Mouse (Mus musculus): ENCODE measurements around the gene Ccl17.
"Not testable (repeated sequence)": the region's sequence is repeated elsewhere in the genome, so short reads cannot be mapped to it uniquely, and the experiment has no call there.

Gene Ccl17

GRCm38 (mm10) chr8:94828284-94828683 is 18.0 kb downstream of the Ccl17 start:
- DNase-seq = no peak

DNA sequence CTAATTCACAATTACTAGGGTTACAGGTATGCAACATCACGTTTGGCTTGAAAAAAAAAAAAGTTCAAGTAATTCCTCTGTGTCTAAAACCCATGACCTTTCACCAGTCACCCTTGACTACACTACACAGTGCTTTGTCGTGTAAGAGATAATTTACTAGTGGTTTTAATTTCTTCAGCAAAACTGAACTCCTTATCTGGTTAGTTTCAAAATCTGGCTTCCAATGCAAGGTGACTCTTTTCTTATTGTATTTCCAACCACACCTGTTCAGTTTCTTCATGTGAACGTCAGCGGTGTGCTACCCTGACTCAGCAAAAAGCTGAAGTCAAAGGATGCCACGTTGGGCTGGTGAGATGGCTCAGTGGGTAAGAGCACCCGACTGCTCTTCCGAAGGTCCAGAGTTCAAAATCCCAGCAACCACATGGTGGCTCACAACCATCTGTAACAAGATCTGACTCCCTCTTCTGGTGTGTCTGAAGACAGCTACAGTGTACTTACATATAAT is 23.7 kb downstream of the Ccl17 start:
- not testable (repeated sequence) for DNase-seq

DNA sequence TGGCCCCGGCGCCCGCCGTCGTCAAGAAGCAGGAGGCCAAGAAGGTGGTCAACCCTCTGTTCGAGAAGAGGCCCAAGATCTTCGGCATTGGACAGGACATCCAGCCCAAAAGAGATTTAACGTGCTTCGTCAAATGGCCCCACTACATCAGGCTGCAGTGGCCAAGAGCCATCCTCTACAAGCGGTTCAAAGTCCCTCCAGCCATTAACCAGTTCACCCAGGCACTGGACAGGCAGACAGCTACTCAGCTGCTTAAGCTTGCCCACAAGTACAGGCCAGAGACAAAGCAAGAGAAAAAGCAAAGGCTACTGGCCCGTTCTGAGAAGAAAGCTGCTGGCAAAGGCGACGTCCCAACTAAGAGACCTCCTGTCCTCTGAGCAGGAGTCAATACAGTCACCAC is 25.5 kb downstream of the Ccl17 start:
- DNase-seq = not testable (repeated sequence)

DNA sequence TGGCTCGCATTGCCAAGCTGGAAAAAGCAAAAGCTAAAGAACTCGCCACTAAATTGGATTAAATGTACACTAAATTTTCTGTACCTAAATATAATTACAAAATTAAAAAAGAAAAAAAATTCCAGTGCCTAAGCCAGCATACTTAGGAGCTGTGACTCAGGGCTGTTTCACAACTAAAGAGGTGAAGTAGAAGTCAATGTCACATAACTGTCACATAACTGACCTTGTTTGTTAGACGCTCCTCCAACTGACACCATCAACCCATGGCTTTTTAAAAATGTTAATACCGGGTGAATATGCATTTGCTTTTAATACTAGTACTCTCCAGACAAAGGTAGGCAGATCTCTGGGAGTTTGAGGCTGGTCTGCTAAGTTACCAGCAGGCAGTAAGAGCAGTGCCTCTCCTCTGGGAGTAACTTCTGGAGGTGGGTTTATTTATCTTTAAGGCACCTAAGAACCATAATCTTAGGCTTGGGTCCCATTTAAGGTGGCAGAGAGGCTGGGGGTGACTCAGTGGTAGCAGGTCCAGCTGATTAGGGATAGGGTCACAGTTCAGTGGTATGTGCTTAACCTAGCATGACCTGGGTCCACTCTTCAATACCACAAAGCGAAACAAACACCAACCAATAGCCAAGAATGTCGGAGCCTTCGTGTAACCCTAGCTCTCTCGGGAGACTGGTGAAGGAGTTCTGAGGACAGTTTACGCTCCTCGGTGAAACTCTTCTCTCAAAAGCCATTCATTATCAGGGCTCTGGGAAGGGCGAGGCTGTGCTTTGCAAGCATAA is 26.4 kb downstream of the Ccl17 start:
- DNase-seq = no peak

- DNase-seq = peak; percentile 97
Observed at GRCm38 (mm10) chr8:94837662-94838574, 27.7 kb downstream of the Ccl17 start, which contains the start of the genes Coq9 and Ciapin1. Gene Coq9 (plus strand): TSS chr8:94838321. Gene Ciapin1 (minus strand): TSS chr8:94838358.

- peak; percentile 77 for DNase-seq
Observed at GRCm38 (mm10) chr8:94838600-94838999, 28.3 kb downstream of the Ccl17 start.

DNA sequence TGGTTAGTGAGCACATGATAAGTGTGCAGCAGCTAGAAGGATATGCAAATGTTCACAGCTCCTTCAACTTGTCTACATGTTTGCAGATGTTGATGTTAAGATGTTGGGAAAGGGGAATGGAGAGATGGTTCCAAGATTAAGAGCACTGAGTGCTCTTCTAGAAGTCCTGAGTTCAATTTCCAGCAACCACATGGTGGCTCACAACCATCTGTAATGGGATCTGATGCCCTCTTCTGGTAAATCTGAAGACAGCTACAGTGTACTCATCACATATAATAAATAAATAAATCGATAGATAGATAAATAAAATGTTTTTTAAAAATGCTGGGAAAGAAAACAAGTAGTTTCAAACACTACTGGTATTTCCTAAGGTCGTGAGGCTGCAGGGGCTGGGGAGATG is 30.9 kb downstream of the Ccl17 start:
- DNase-seq = no peak

GRCm38 (mm10) chr8:94850049-94850448 is 39.8 kb downstream of the Ccl17 start:
- no peak for DNase-seq

DNA sequence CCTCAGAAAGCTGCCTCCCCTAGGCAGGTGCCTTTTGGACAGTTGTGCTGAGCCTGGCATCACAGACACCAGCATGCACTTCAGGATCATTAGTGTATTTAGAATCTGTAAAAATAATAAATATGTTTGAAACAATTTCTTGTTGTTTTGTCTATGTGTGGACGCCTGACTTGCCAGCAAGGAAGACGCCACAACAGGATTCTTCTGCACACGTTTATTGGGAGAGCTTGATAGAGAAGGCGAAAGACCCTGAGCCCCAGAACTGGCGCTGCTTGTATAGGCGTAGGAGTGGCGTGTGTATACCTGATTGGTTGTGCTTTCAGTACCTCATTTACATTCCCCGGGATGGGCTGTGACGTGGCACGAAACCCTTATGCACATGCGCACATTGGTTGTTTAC is 44.5 kb downstream of the Ccl17 start:
- DNase-seq = not testable (repeated sequence)

DNA sequence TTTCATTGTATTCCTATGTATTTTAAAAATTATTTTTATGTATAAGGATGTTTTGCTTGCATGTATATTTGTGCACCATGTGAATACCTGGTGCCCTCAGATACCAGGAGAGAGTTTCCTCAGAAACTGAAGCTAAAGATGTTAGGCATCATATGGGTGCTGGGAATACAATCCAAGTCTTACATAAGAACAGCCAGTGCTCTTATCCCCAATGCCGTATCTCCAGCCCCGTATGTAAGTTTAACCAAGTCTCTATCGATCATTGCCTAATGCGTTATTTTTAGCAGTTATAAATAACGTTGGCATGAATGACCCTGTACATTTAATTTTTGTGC is 46.7 kb downstream of the Ccl17 start:
- DNase-seq = no peak

DNA sequence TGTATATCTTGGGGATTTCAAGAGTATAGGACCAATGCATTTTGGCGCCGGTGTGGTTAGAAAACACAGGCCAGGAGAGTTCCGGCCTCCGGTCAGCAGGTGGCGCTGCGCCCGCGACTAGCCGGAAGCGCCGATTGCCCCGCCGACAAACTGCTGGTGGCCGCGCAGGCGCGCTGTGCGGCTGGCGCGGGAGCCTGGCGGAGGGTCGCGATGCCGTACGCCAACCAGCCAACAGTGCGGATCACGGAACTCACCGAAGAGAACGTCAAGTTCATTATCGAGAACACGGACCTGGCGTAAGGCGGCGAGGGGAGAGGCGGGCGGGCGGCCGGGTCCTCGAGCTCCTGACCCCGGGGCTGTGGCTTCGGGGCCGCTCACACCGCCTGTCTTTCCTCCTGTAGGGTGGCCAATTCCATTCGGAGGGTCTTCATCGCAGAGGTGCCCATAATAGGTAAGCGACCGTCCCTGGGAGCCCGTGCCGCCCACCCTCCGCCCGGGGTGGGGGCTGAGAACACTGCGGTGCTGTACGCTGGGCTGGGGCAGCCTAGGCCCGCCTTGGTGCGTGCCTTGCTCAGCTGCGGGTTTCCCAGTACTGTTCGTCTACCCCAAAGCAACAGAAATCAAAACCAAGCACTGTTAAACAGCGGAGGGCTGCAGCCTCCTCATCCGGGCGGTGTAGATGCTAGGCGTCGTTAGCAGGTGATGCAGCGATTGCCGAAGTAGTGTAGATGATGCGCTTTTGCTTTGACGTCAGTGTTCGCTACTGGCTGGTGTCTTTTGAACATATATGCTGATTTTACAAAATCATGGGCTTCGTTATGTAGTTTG is 47.3 kb downstream of the Ccl17 start, which contains the start of gene Polr2c:
TSS of gene Polr2c (plus strand) at position 105 of the 828 bp plus-strand sequence.
- peak; percentile 90 to 93 for DNase-seq

DNA sequence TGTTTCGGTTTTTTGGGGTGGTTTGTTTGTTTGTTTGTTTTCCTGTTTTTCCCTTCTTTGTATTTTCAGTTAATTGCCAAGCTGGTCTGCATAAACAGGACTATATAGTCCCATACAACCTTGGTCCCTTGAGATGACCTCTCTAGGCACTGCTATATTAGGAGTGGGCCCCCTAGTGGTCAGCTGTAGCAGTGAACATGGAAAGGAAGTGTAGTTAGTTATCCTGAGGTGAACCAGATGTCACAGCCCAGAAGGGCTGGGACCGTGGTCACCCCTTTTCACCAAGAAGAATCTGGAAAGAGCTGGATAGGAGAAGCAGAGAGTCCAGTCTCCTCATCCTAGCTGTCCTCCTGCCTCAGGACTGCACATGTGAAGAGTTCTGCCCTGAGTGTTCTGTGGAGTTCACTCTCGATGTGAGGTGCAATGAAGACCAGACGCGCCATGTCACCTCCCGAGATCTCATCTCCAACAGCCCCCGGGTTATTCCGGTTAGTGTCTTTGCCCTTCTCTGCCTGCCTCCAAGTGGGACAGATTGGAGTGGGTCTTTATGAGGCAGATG is 51.2 kb downstream of the Ccl17 start:
- peak; percentile 41 to 79 for DNase-seq

All from lung, postnatal 4 days (tissue).